Mouse (Mus musculus) hindbrain, postnatal 0 days (tissue): ENCODE measurements around the gene 1700001C19Rik. TPM values are rescaled to one million over a fixed set of nuclear protein-coding genes. Genes with fewer than 3 reads are reported as not detected.
"Not testable (repeated sequence)": the region's sequence is repeated elsewhere in the genome, so short reads cannot be mapped to it uniquely, and the experiment has no call there.

Source experiments
- ATAC-seq: fragments of 200-750 bp; cut with Nextera tagmentation; 2 replicates; pipeline ENCODE4 v1.8.0; 2017; ENCODE audit warnings: mild to moderate bottlenecking, moderate TSS enrichment, moderate library complexity
- DNase-seq: peaks from one replicate; pipeline ENCODE4 v3.0.0-alpha.2; 2015; ENCODE audit warnings: low spot score
- H3K27ac ChIP-seq: fragments of 300-500 bp; sonication (generic); 2 replicates; pipeline ENCODE4 v1.5.1; 2014; ENCODE audit warnings: mild to moderate bottlenecking
- H3K27me3 ChIP-seq: fragments of 300-500 bp; sonication (generic); 2 replicates; pipeline ENCODE4 v1.6.1; 2014; ENCODE audit warnings: low read length, mixed read lengths; ENCODE audit not compliant: insufficient read depth
- H3K36me3 ChIP-seq: fragments of 300-500 bp; sonication (generic); 2 replicates; pipeline ENCODE4 v1.6.1; 2014; ENCODE audit warnings: low read length, mixed read lengths; ENCODE audit not compliant: insufficient read depth
- H3K4me1 ChIP-seq: fragments of 300-500 bp; sonication (generic); 2 replicates; pipeline ENCODE4 v1.6.1; 2014; ENCODE audit warnings: antibody characterized with exemption, low read length, mixed read lengths; ENCODE audit not compliant: insufficient read depth
- H3K4me2 ChIP-seq: fragments of 300-500 bp; sonication (generic); 2 replicates; pipeline ENCODE4 v1.6.1; 2014; ENCODE audit warnings: low read depth, mild to moderate bottlenecking, low read length, moderate library complexity, mixed read lengths
- H3K4me3 ChIP-seq: fragments of 300-500 bp; sonication (generic); 2 replicates; pipeline ENCODE4 v1.5.1; 2014; ENCODE audit warnings: low read length
- H3K9ac ChIP-seq: fragments of 300-500 bp; sonication (generic); replicated peaks from 2 replicates; pipeline ENCODE4 v1.6.1; 2014; ENCODE audit warnings: mild to moderate bottlenecking, low read length, moderate library complexity, mixed read lengths
- H3K9me3 ChIP-seq: fragments of 300-500 bp; sonication (generic); 2 replicates; pipeline ENCODE4 v1.6.1; 2016; ENCODE audit warnings: low read length, mixed read lengths
- CTCF ChIP-seq: IDR thresholded peaks from 2 replicates; pipeline ENCODE4 v1.5.1; 2016; ENCODE audit warnings: antibody characterized with exemption, control low read depth, low read depth
- WGBS: fragments of 180-500 bp; shearing (Covaris S2); extraction: QIAGEN DNeasy Blood & Tissue Kit; methylation state at CpG from one replicate; pipeline ENCODE4 v1.1.7; 2014; 5-methylcytosine and 5-hydroxymethylcytosine counted together
- polyA plus RNA-seq: library from polyadenylated mRNA; unstranded; fragments of >200 nt; fragmentation: Nextera tagmentation; extraction: Ambion mirVana; gene quantifications from 2 replicates; pipeline ENCODE4 v1.2.1, GENCODE M21; 2015
- total RNA-seq: library from RNA; depleted of rRNA; stranded (reverse); fragments of >200 nt; gene quantifications from 2 replicates; pipeline ENCODE4 v1.2.3, GENCODE M21; 2014

1700001C19Rik gene
- total and polyA plus RNA-seq, 2 experiments from 2014 or later: 0.45 to 1.7 TPM

DNA sequence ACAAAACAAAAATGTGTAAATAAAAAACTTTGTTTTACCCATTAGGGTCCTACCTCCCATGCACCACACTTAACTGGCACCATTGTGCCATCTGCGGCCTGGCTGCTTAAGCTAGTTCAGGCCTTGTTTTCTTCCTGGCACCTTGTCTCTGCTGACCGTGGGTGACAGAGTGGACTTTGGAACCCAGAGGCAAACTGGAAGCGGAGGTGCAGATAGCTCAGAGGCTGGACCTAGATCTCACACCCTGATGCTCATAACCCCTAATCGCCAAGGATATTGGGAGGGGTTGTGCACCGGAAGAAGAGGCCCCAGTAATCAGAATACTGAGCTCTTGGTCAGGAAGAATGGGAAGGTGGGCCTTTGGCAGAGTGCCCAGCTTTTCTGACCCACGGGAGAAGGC lies 13.0 kb downstream of the 1700001C19Rik start:
- WGBS: 77% methylated on average over 6 of the region's 6 CpGs
- DNase-seq: no peak

DNA sequence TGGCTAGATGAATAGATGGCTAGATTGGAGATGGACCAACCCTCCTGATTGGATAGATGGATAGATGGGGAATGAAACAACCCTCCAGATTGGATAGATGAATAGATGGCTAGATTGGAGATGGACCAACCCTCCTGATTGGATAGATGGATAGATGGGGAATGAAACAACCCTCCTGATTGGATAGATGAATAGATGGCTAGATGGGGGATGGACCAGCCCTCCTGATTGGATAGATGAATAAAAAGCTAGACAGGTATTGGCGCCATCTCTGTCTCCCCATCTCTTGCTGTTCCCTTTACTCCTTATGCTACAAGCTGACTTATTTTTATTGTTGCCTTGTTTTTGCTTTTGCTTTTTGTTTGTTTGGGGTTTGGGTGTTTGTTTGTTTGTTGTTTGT lies 14.6 kb downstream of the 1700001C19Rik start:
- not testable (repeated sequence) for H3K4me3 ChIP-seq, H3K4me2 ChIP-seq, H3K4me1 ChIP-seq, H3K27me3 ChIP-seq, H3K27ac ChIP-seq, H3K9ac ChIP-seq, ATAC-seq, H3K36me3 ChIP-seq, DNase-seq, H3K9me3 ChIP-seq
- 100% methylated on average over 1 of the region's 1 CpGs for WGBS

More for the DNA sequence above, 13.0 kb downstream of the 1700001C19Rik start:
- ATAC-seq: no peak
- H3K4me3 ChIP-seq: no peak overlapping the region
- no peaks in the 10 kb centered on the region for H3K9me3 ChIP-seq
- no peaks in the 10 kb centered on the region for H3K4me1 ChIP-seq
- H3K36me3 ChIP-seq: no peaks in the 10 kb centered on the region
- H3K4me2 ChIP-seq: no peak overlapping the region
- no peak for TF ChIP-seq CTCF
- H3K9ac ChIP-seq: no peak overlapping the region
- H3K27me3 ChIP-seq: no peaks in the 10 kb centered on the region
- no peak overlapping the region for H3K27ac ChIP-seq

DNA sequence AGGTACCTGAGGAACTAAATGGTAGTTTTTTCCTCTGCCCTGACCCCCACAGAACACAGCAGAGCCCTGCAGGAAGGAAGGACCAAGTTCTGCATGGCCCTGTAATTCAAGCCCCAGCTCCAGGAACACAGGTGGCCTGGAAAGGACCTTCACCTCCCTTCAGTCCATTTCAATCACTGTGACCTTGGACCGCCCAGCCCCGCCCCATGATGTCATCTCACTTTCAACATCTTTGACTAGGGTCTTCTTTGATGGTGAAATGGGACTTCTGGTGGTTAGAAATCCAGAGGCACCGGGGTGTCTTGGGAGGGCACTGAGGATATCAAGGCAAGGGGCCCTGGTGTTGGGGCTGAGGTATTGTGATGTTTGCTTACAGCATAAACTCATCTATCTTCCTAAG lies 15.6 kb downstream of the 1700001C19Rik start:
- ATAC-seq (no peak), DNase-seq (no peak)
- no peaks in the 10 kb centered on the region for H3K36me3 ChIP-seq
- H3K4me3 ChIP-seq: no peak overlapping the region
- WGBS: 99% methylated on average over 3 of the region's 3 CpGs
- no peaks in the 10 kb centered on the region for H3K9me3 ChIP-seq
- H3K27me3 ChIP-seq: no peaks in the 10 kb centered on the region
- no peak overlapping the region for H3K27ac ChIP-seq
- H3K4me2 ChIP-seq: no peak overlapping the region
- TF ChIP-seq CTCF: no peak
- H3K9ac ChIP-seq: no peak overlapping the region
- H3K4me1 ChIP-seq: no peaks in the 10 kb centered on the region

DNA sequence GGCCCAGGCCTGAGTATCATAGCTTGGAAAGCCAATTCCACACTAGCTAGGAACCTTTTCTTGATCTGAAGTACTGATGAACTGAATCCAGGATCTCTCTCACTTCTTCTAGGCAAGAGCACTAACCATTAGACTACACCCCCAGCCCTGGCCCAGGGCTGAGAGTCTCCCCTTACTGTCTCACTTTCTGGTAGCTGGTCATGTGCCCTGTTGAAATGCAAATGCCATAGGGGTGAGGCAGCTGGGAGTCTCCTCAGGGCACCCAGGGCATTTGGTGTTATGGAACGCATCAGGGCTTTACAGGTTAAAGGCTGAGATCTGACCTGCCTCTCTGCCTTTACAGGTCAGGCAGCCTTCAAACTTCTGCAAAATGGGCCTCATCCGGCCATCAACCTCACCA lies 17.0 kb downstream of the 1700001C19Rik start:
- H3K27ac ChIP-seq: no peak overlapping the region
- no peak for TF ChIP-seq CTCF
- no peak overlapping the region for H3K4me3 ChIP-seq
- H3K9ac ChIP-seq: no peak overlapping the region
- DNase-seq (no peak), ATAC-seq (no peak)
- no peaks in the 10 kb centered on the region for H3K27me3 ChIP-seq
- H3K9me3 ChIP-seq: no peaks in the 10 kb centered on the region
- WGBS: 71% methylated on average over 2 of the region's 2 CpGs
- H3K4me1 ChIP-seq: no peaks in the 10 kb centered on the region
- no peaks in the 10 kb centered on the region for H3K36me3 ChIP-seq
- no peak overlapping the region for H3K4me2 ChIP-seq

DNA sequence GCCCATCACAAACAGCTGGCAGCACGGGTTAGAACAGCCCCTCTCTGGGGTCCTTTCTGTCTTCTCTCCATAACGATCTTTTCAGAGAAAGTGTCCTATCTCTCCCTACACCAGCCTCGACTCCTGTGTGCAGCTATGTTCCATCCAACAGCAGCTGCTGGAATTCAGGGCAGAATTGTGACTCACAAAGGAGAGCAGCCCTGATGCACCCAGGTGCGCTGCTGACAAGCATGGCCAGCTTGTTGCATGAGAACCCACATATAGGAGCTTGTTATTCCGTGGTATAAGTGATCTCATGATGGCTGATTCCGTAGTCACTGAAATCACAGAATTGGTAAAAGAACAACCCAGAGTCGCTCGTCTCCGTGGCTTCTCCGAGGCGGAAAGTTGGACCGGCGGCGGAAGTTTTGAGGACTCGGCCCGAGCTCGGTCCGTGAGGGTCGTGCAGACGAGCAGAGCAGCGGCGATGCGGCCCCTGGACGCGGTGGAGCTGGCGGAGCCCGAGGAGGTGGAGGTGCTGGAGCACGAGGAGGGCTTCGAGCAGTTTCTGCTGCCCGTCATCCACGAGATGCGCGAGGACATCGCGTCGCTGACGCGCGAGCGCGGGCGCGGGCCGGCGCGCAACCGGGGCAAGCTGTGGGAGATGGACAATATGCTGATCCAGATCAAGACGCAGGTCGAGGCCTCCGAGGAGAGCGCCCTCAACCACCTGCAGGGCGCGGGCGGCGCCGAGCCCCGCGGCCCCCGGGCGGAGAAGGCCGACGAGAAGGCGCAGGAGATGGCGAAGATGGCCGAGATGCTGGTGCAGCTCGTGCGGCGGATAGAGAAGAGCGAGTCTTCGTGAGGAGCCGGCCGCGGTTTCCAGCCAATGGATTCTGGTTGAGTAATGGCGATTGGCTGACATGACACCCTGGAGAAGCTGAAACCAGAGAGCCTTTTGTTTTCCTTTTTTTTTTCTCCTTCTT lies 27.0 kb downstream of the 1700001C19Rik start:
- Histone ChIP-seq H3K4me3 (peak overlapping the region; percentile 30), H3K4me2 (peak overlapping the region; percentile 52), H3K27me3 (peaks cover 12% of the 10 kb centered on the region)
- not testable (repeated sequence) for H3K9me3 ChIP-seq, H3K4me1 ChIP-seq, H3K9ac ChIP-seq, H3K27ac ChIP-seq, H3K36me3 ChIP-seq
- peak; percentile 31 for DNase-seq
- WGBS: 4% methylated on average over 74 of the region's 74 CpGs
- ATAC-seq: peak; percentile 73

DNA sequence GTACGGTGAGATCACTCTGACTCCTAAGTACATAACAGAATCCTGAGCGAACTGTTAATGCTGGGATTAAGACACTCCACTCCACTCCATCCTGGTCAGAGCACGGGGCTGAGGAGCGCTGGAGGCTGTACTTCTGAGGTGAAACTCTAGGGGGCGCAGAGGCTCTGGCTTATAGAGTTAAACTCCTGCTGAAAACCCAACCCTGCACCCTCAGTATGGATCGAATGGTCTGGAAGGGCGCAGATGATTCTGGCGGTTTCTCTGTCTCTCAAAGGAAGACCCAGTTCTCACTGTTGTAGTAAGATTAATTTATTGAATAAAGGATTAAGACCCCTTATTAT lies 28.6 kb downstream of the 1700001C19Rik start:
- no peaks in the 10 kb centered on the region for H3K4me1 ChIP-seq
- no peak overlapping the region for H3K27ac ChIP-seq
- H3K9ac ChIP-seq: no peak overlapping the region
- ATAC-seq: peak; percentile 41; the same call in 1 of the 2 replicates
- peaks cover 12% of the 10 kb centered on the region for H3K27me3 ChIP-seq
- peak; percentile 75 for TF ChIP-seq CTCF
- H3K9me3 ChIP-seq: no peaks in the 10 kb centered on the region
- H3K4me2 ChIP-seq: no peak overlapping the region
- WGBS: 23% methylated on average over 8 of the region's 8 CpGs
- H3K4me3 ChIP-seq: no peak overlapping the region
- DNase-seq: peak; percentile 67
- H3K36me3 ChIP-seq: no peaks in the 10 kb centered on the region
